Mouse (Mus musculus) kidney, adult 2 months (tissue): ENCODE measurements around the gene Zbtb21.

ENCODE experiments used
- CTCF ChIP-seq: fragments of 200-500 bp; conservative IDR thresholded peaks from 2 replicates; pipeline ENCODE4 v1.5.1; 2011; ENCODE audit warnings: low read depth, mild to moderate bottlenecking, control low read depth, low read length, moderate library complexity, mixed read lengths; ENCODE audit not compliant: insufficient read depth, insufficient read length
- POLR2A ChIP-seq: fragments of 200-500 bp; IDR thresholded peaks from one replicate; pipeline ENCODE4 v1.6.1; 2011; ENCODE audit warnings: low read depth, low read length, control low read depth

DNA sequence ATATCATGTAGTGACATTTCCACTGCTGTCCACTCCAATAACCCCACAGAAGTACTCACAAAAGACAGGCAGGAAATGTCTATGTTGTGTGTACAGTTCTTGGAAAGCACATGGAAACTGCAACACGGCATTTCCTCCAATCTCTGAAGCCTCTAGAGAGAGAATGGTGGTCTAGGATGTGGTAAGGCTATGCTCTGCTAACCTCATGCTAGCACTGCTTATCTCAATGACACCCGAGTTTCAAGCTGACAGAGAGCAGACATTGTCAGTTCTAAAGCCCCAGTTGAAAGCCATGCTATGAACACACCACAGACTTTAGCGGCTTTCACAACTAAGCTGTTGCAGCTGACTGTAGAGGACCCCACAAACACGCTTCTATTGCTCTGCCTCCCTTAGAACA, 13.6 kb downstream of the Zbtb21 start:
- no peak for TF ChIP-seq POLR2A
- TF ChIP-seq CTCF, result no peak
